Mouse (Mus musculus) urinary bladder, adult 2 months (tissue): ENCODE measurements around the gene Ppm1f. TPM values are rescaled to one million over a fixed set of nuclear protein-coding genes. Genes with fewer than 3 reads are reported as not detected.
"Not testable (repeated sequence)": the region's sequence is repeated elsewhere in the genome, so short reads cannot be mapped to it uniquely, and the experiment has no call there.

ENCODE experiments used
- DNase-seq: peaks from one replicate; pipeline ENCODE4 v3.0.0; 2022; ENCODE audit warnings: low spot score
- polyA plus RNA-seq: library from polyadenylated mRNA; depleted of rRNA; stranded (reverse); fragments of >200 nt; gene quantifications from 2 replicates; pipeline ENCODE4 v1.2.3, GENCODE M21; 2012; rRNA removed

The Ppm1f gene
- 17.8 and 18.2 TPM in 2 replicates for polyA plus RNA-seq

GRCm38 (mm10) chr16:16896382-16897055 is at the start of gene Ppm1f:
TSS of gene Ppm1f (plus strand) at chr16:16896469.
- peak; percentile 91 for DNase-seq

- no peak for DNase-seq
Measured at GRCm38 (mm10) chr16:16849196-16849595, 47.1 kb upstream of the Ppm1f start.

GRCm38 (mm10) chr16:16852411-16852810 is 43.9 kb upstream of the Ppm1f start:
- DNase-seq = no peak

GRCm38 (mm10) chr16:16854836-16855235 is 41.4 kb upstream of the Ppm1f start:
- DNase-seq = no peak

- DNase-seq = no peak
Measured at GRCm38 (mm10) chr16:16855541-16855940, 40.7 kb upstream of the Ppm1f start.

- DNase-seq = not testable (repeated sequence)
Measured at GRCm38 (mm10) chr16:16856054-16856453, 40.2 kb upstream of the Ppm1f start.

- DNase-seq = no peak
Measured at GRCm38 (mm10) chr16:16856731-16857476, 39.4 kb upstream of the Ppm1f start.

GRCm38 (mm10) chr16:16862288-16862687 is 34.0 kb upstream of the Ppm1f start:
- no peak for DNase-seq

GRCm38 (mm10) chr16:16863978-16864377 is 32.3 kb upstream of the Ppm1f start, which contains the start of gene Igll1:
TSS of gene Igll1 (minus strand) at chr16:16863985.
- DNase-seq = no peak

- DNase-seq = no peak
Measured at GRCm38 (mm10) chr16:16865217-16865616, 31.1 kb upstream of the Ppm1f start.

GRCm38 (mm10) chr16:16865696-16866561 is 30.3 kb upstream of the Ppm1f start:
- DNase-seq = no peak

GRCm38 (mm10) chr16:16870241-16870616 is 26.0 kb upstream of the Ppm1f start:
- no peak for DNase-seq

- peak; percentile 75 for DNase-seq
Measured at GRCm38 (mm10) chr16:16870617-16871331, 25.5 kb upstream of the Ppm1f start, which contains the start of the genes Top3b and Vpreb1. TSS of gene Top3b (plus strand) at chr16:16870736. TSS of gene Vpreb1 (minus strand) at chr16:16870843.

GRCm38 (mm10) chr16:16879025-16879424 is 17.2 kb upstream of the Ppm1f start:
- no peak for DNase-seq

- DNase-seq = no peak
Measured at GRCm38 (mm10) chr16:16888341-16888740, 7.9 kb upstream of the Ppm1f start.

GRCm38 (mm10) chr16:16892366-16892765 is 3.9 kb upstream of the Ppm1f start:
- no peak for DNase-seq

GRCm38 (mm10) chr16:16896015-16896381 is 271 bp upstream of the Ppm1f start:
- DNase-seq = no peak

GRCm38 (mm10) chr16:16897056-16897584 is 851 bp downstream of the Ppm1f start:
- no peak for DNase-seq

GRCm38 (mm10) chr16:16902329-16902728 is 6.1 kb downstream of the Ppm1f start:
- no peak for DNase-seq

GRCm38 (mm10) chr16:16903188-16903587 is 6.9 kb downstream of the Ppm1f start:
- DNase-seq = no peak

GRCm38 (mm10) chr16:16907799-16908198 is 11.5 kb downstream of the Ppm1f start:
- no peak for DNase-seq
